Comparison of ENCODE assay signal across 24 mouse cellular contexts in genomic region chr12:4431978-4432377, GRCm38 (mm10). TPM values are rescaled to one million over a fixed set of nuclear protein-coding genes. Genes with fewer than 3 reads are reported as not detected.
DNase-seq lines count a peak whose midpoint lies in the region; ATAC-seq and TF ChIP-seq lines count a peak whose summit lies in the region.
"Had no signal": no experiment of that assay in that cellular context is flagged by ENCODE, and none has a peak within 500 bp of the region (broad histone marks: within the 10 kb centered on the region; RNA-seq: fewer than 3 reads in every experiment).

No protein-coding gene starts in this region.

- TF ChIP-seq CTCF in intestine, postnatal 0 days (IDR thresholded peaks at IDR 0.05; ENCODE audit: low read depth), result no peak
- TF ChIP-seq CTCF in liver, embryonic 14.5 days (IDR thresholded peaks at IDR 0.05; ENCODE audit: low read depth), result no peak
- no peak for TF ChIP-seq CTCF in liver, postnatal 0 days (IDR thresholded peaks at IDR 0.05; ENCODE audit: low read depth)
- TF ChIP-seq CTCF in left cerebral cortex, adult 2 months (IDR thresholded peaks at IDR 0.05), result no peak

- H3K36me3 ChIP-seq in intestine, embryonic 16.5 days (ENCODE audit: control insufficient read depth, insufficient read depth, low read length), result no peaks in the 10 kb centered on the region
- no peaks in the 10 kb centered on the region for H3K36me3 ChIP-seq in intestine, postnatal 0 days (ENCODE audit: control insufficient read depth, insufficient read depth)
- no peaks in the 10 kb centered on the region for H3K36me3 ChIP-seq in liver, embryonic 14.5 days (replicated peaks; ENCODE audit: control insufficient read depth, insufficient read depth, low read depth)
- H3K36me3 ChIP-seq in liver, postnatal 0 days (replicated peaks; ENCODE audit: insufficient read depth, low read length), result no peaks in the 10 kb centered on the region
- H3K36me3 ChIP-seq in megakaryocyte, embryonic 14.5 days (replicated peaks; ENCODE audit: low read length), result peaks cover 10% of the 10 kb centered on the region
- H3K36me3 ChIP-seq: embryonic facial prominence, embryonic 15.5 days; forebrain, embryonic 10.5 days; G1E; heart, embryonic 10.5 days; hindbrain, embryonic 13.5 days had no signal

- H3K27me3 ChIP-seq in intestine, embryonic 16.5 days (replicated peaks; ENCODE audit: control insufficient read depth, insufficient read depth, low read length), result no peaks in the 10 kb centered on the region
- no peaks in the 10 kb centered on the region for H3K27me3 ChIP-seq in intestine, postnatal 0 days (replicated peaks; ENCODE audit: control insufficient read depth, insufficient read depth, low read length)
- H3K27me3 ChIP-seq in liver, embryonic 14.5 days (ENCODE audit: control insufficient read depth, insufficient read depth, low read length), result no peaks in the 10 kb centered on the region
- H3K27me3 ChIP-seq in liver, postnatal 0 days (ENCODE audit: insufficient read depth, low read length), result no peaks in the 10 kb centered on the region
- no peaks in the 10 kb centered on the region for H3K27me3 ChIP-seq in megakaryocyte, embryonic 14.5 days (replicated peaks)
- H3K27me3 ChIP-seq: embryonic facial prominence, embryonic 15.5 days; hindbrain, embryonic 13.5 days had no signal

- no peak for TF ChIP-seq EP300 in liver, embryonic 14.5 days (IDR thresholded peaks at IDR 0.05; ENCODE audit: low read depth)
- TF ChIP-seq EP300 in liver, postnatal 0 days (IDR thresholded peaks at IDR 0.05; ENCODE audit: low read depth), result no peak

- WGBS in intestine, embryonic 16.5 days, result 78% methylated on average over 5 of the region's 5 CpGs
- 53% methylated on average over 5 of the region's 5 CpGs for WGBS in intestine, postnatal 0 days
- 35% methylated on average over 5 of the region's 5 CpGs for WGBS in liver, embryonic 14.5 days (ENCODE audit: insufficient replicate concordance)
- 63% methylated on average over 5 of the region's 5 CpGs for WGBS in liver, postnatal 0 days (ENCODE audit: insufficient replicate concordance)

- no peak overlapping the region for H3K9ac ChIP-seq in intestine, embryonic 16.5 days (ENCODE audit: low read depth, low read length)
- H3K9ac ChIP-seq in intestine, postnatal 0 days (ENCODE audit: low read depth, low read length), result no peak overlapping the region
- no peak overlapping the region for H3K9ac ChIP-seq in liver, embryonic 14.5 days (replicated peaks)
- H3K9ac ChIP-seq in liver, postnatal 0 days (replicated peaks), result no peak overlapping the region
- H3K9ac ChIP-seq: embryonic facial prominence, embryonic 15.5 days; hindbrain, embryonic 13.5 days had no signal

- DNase-seq in liver, embryonic 14.5 days (ENCODE audit: low read depth in 3 of 3, low spot score in 3 of 3), result no peak
- DNase-seq in liver, postnatal 0 days, result no peak
- DNase-seq in left cerebral cortex, adult 2 months (ENCODE audit: extremely low spot score in 1 of 2, low spot score in 2 of 2), result no peak
- DNase-seq in spleen, postnatal 36 days (ENCODE audit: low spot score in 2 of 2), result no peak
- DNase-seq: adrenal gland, postnatal 10 days; B cell, adult 2 months; cerebellum, adult 11 months; cerebellum, adult 8-10 months; cerebellum, postnatal 14 days; embryo, embryonic 11 days; gastrocnemius, postnatal 36 days; heart, adult 18-20 months; heart, postnatal 10 days had no signal

- H3K9me3 ChIP-seq in intestine, embryonic 16.5 days (ENCODE audit: control insufficient read depth, low read length), result no peaks in the 10 kb centered on the region
- H3K9me3 ChIP-seq in intestine, postnatal 0 days (ENCODE audit: control insufficient read depth), result no peaks in the 10 kb centered on the region
- H3K9me3 ChIP-seq in liver, embryonic 14.5 days (ENCODE audit: control insufficient read depth, low read length), result no peaks in the 10 kb centered on the region
- no peaks in the 10 kb centered on the region for H3K9me3 ChIP-seq in liver, postnatal 0 days (ENCODE audit: low read length)
- H3K9me3 ChIP-seq in megakaryocyte, embryonic 14.5 days, result 0 out of 2 replicates have a peak, but pooled peaks cover 5% of the 10 kb centered on the region
- H3K9me3 ChIP-seq: embryonic facial prominence, embryonic 15.5 days; forebrain, embryonic 10.5 days; G1E; heart, embryonic 10.5 days; hindbrain, embryonic 13.5 days had no signal

- no peak overlapping the region for H3K4me3 ChIP-seq in intestine, embryonic 16.5 days (ENCODE audit: low read length)
- no peak overlapping the region for H3K4me3 ChIP-seq in intestine, postnatal 0 days (ENCODE audit: low read depth, low read length)
- H3K4me3 ChIP-seq in liver, embryonic 14.5 days (ENCODE audit: insufficient read depth in 1 of 2, low read depth in 2 of 2, low read length in 2 of 2), result no peak overlapping the region
- no peak overlapping the region for H3K4me3 ChIP-seq in liver, postnatal 0 days (ENCODE audit: low read depth, low read length)
- H3K4me3 ChIP-seq in megakaryocyte, embryonic 14.5 days (replicated peaks), result peak overlapping the region; percentile 23
- H3K4me3 ChIP-seq in left cerebral cortex, adult 2 months, result no peak overlapping the region
- H3K4me3 ChIP-seq: embryonic facial prominence, embryonic 15.5 days; erythroblast, embryonic 14.5 days; forebrain, embryonic 10.5 days; heart, embryonic 10.5 days; hindbrain, embryonic 13.5 days had no signal

- peak; percentile 56; the same call in 1 of the 2 replicates for ATAC-seq in intestine, embryonic 16.5 days
- no peak for ATAC-seq in intestine, postnatal 0 days
- ATAC-seq in liver, embryonic 14.5 days (ENCODE audit: insufficient read depth), result 0 out of 2 replicates have a peak, but pooled peaks have one; percentile 23
- ATAC-seq in liver, postnatal 0 days, result no peak
- ATAC-seq: CD4-positive, CD25-positive, alpha-beta regulatory T cell, adult 4 months; forebrain, embryonic 14.5 days had no signal

- intact Hi-C loops in left cerebral cortex, adult 2 months (cut with DNase I), result no loop called here

- H3K27ac ChIP-seq in intestine, embryonic 16.5 days (ENCODE audit: low read length), result no peak overlapping the region
- H3K27ac ChIP-seq in intestine, postnatal 0 days (ENCODE audit: low read depth, low read length), result no peak overlapping the region
- H3K27ac ChIP-seq in liver, embryonic 14.5 days, result no peak overlapping the region
- H3K27ac ChIP-seq in liver, postnatal 0 days (ENCODE audit: low read depth), result no peak overlapping the region
- H3K27ac ChIP-seq in left cerebral cortex, adult 2 months, result no peak overlapping the region
- H3K27ac ChIP-seq: embryonic facial prominence, embryonic 15.5 days; forebrain, embryonic 10.5 days; heart, embryonic 10.5 days; hindbrain, embryonic 13.5 days had no signal

- no peak overlapping the region for H3K4me2 ChIP-seq in intestine, embryonic 16.5 days (ENCODE audit: low read depth, low read length)
- H3K4me2 ChIP-seq in intestine, postnatal 0 days (replicated peaks; ENCODE audit: low read depth), result no peak overlapping the region
- no peak overlapping the region for H3K4me2 ChIP-seq in liver, embryonic 14.5 days (ENCODE audit: low read depth)
- no peak overlapping the region for H3K4me2 ChIP-seq in liver, postnatal 0 days (ENCODE audit: low read depth, low read length)
- H3K4me2 ChIP-seq: embryonic facial prominence, embryonic 15.5 days; hindbrain, embryonic 13.5 days had no signal

- 0 out of 2 replicates have a peak, but pooled peaks cover 3% of the 10 kb centered on the region for H3K4me1 ChIP-seq in intestine, embryonic 16.5 days (ENCODE audit: control insufficient read depth, insufficient read depth, low read length)
- H3K4me1 ChIP-seq in intestine, postnatal 0 days (replicated peaks; ENCODE audit: control insufficient read depth, insufficient read depth, low read length), result no peaks in the 10 kb centered on the region
- 0 out of 4 replicates have a peak, but pooled peaks cover 0 to 2% of the 10 kb centered on the region in 2 experiments for H3K4me1 ChIP-seq in liver, embryonic 14.5 days (replicated peaks; ENCODE audit: control insufficient read depth in 2 of 2, insufficient read depth in 2 of 2, low read length in 1 of 2)
- peaks cover 6% of the 10 kb centered on the region; the same call in 1 of the 2 replicates for H3K4me1 ChIP-seq in liver, postnatal 0 days (ENCODE audit: insufficient read depth)
- peaks cover 25% of the 10 kb centered on the region for H3K4me1 ChIP-seq in megakaryocyte, embryonic 14.5 days
- H3K4me1 ChIP-seq: forebrain, embryonic 10.5 days; heart, embryonic 10.5 days; hindbrain, embryonic 13.5 days had no signal

RNA-seq across cellular contexts. Expression of gene Ncoa1, which starts 45.0 kb away (rescaled TPM):
- polyA plus RNA-seq in intestine, embryonic 16.5 days (2015; fragmentation: Nextera tagmentation; extraction: Ambion mirVana), result 4.7 and 4.9 TPM in 2 replicates
- 6.0 and 6.6 TPM in 2 replicates for polyA plus RNA-seq in intestine, postnatal 0 days (2015; fragmentation: Nextera tagmentation; extraction: Ambion mirVana)
- polyA plus RNA-seq in liver, embryonic 14.5 days (2012; rRNA removed), result 1.7 and 2.0 TPM in 2 replicates
- polyA plus RNA-seq in liver, embryonic 14.5 days (2014; fragmentation: Nextera tagmentation; extraction: Ambion mirVana), result 1.1 and 1.7 TPM in 2 replicates
- 2.2 and 2.5 TPM in 2 replicates for polyA plus RNA-seq in liver, postnatal 0 days (2015; fragmentation: Nextera tagmentation; extraction: Ambion mirVana)
- 6.0 and 13.0 TPM in 2 replicates for polyA plus RNA-seq in megakaryocyte, embryonic 14.5 days (2012; ENCODE audit: insufficient read depth, low replicate concordance)
- 100 to 1,000 TPM; 109 to 115 TPM for total RNA-seq in left cerebral cortex, adult 2 months (2021)

Comparison
In these comparisons a context has a peak if more than half of its experiments do, and no peak if none do; other contexts are left out.
1. ATAC-seq: peak in intestine, embryonic 16.5 days (single experiment) and liver, embryonic 14.5 days (single experiment); none in intestine, postnatal 0 days (single experiment) and liver, postnatal 0 days (single experiment).